Mouse (Mus musculus) left cerebral cortex, postnatal 14 days (tissue): Measurements from ENCODE around the gene Skida1. TPM values are rescaled to one million over a fixed set of nuclear protein-coding genes. Genes with fewer than 3 reads are reported as not detected.
A peak's percentile ranks its signal among the peaks of the same experiment; 100 is the strongest.

Source experiments
- DNase-seq, 2 experiments: peaks; one replicate each; pipeline ENCODE4 v3.0.0; 2021 to 2022; ENCODE audit warnings: low spot score in 2 of 2, mixed read lengths in 1 of 2
- intact Hi-C: fragments of 180-260 bp; cut with DNase I; formaldehyde crosslinking; loops from one replicate; pipeline ENCODE4 v1.15.1; 2025
- total RNA-seq, 2 experiments: library from RNA; stranded (reverse); gene quantifications; 2 replicates each; pipeline ENCODE4 v1.2.3; 2021

The Skida1 gene
- total RNA-seq, 2 experiments from 2014 or later = 7.1 to 8.1 TPM

GRCm38 (mm10) chr2:18045143-18045780 is 3.6 kb downstream of the Skida1 start:
- no peak for DNase-seq
- intact Hi-C loops = loop anchor here (5.0 to 10.0 kb wide), 2 partner anchors 620 to 632 kb away; partner anchors contain the start of gene Bmi1

- DNase-seq = no peak
- intact Hi-C loops = loop anchor here (10.0 kb wide), 1 partner anchor 617 kb away; no protein-coding TSS in a partner anchor
Observed at GRCm38 (mm10) chr2:18041199-18041885, 7.5 kb downstream of the Skida1 start.

- DNase-seq = no peak
- intact Hi-C loops = loop anchor here (10.0 kb wide), 1 partner anchor 616 kb away; no protein-coding TSS in a partner anchor
Observed at GRCm38 (mm10) chr2:18040347-18041160, 8.3 kb downstream of the Skida1 start.

- DNase-seq = no peak
Observed at GRCm38 (mm10) chr2:18039566-18040290, 9.1 kb downstream of the Skida1 start.

GRCm38 (mm10) chr2:18038895-18039371 is 9.9 kb downstream of the Skida1 start:
- intact Hi-C loops = no loop called here
- no peak for DNase-seq

More at GRCm38 (mm10) chr2:18039566-18040290, 9.1 kb downstream of the Skida1 start:
- intact Hi-C loops = loop anchor here (10.0 kb wide), 1 partner anchor 615 kb away; no protein-coding TSS in a partner anchor

GRCm38 (mm10) chr2:18038141-18038752 is 10.6 kb downstream of the Skida1 start:
- no peak for DNase-seq
- intact Hi-C loops = no loop called here

GRCm38 (mm10) chr2:18037491-18037890 is 11.4 kb downstream of the Skida1 start, which contains the start of gene A930004D18Rik:
A930004D18Rik (minus strand) TSS chr2:18037737.
- no peak for DNase-seq
- intact Hi-C loops = no loop called here

GRCm38 (mm10) chr2:18034371-18035250 is 14.2 kb downstream of the Skida1 start:
- no peak for DNase-seq
- intact Hi-C loops = no loop called here

GRCm38 (mm10) chr2:18033166-18034108 is 15.4 kb downstream of the Skida1 start:
- DNase-seq = no peak

GRCm38 (mm10) chr2:18032538-18032895 is 16.3 kb downstream of the Skida1 start:
- intact Hi-C loops = no loop called here
- no peak for DNase-seq

More at GRCm38 (mm10) chr2:18033166-18034108, 15.4 kb downstream of the Skida1 start:
- intact Hi-C loops = no loop called here

GRCm38 (mm10) chr2:18031831-18032537 is 16.9 kb downstream of the Skida1 start:
- peak; percentile 39 to 50 for DNase-seq
- intact Hi-C loops = no loop called here

GRCm38 (mm10) chr2:18031271-18031821 is 17.5 kb downstream of the Skida1 start:
- intact Hi-C loops = no loop called here
- DNase-seq = no peak

GRCm38 (mm10) chr2:18030581-18030980 is 18.3 kb downstream of the Skida1 start:
- intact Hi-C loops = no loop called here
- no peak for DNase-seq

GRCm38 (mm10) chr2:18029656-18030055 is 19.2 kb downstream of the Skida1 start:
- intact Hi-C loops = loop anchor here (5.0 to 10.0 kb wide), 6 partner anchors 33 to 663 kb away; partner anchors contain the start of gene Spag6
- DNase-seq = no peak

GRCm38 (mm10) chr2:18028140-18029021 is 20.5 kb downstream of the Skida1 start:
- intact Hi-C loops = loop anchor here (5.0 to 10.0 kb wide), 6 partner anchors 34 to 664 kb away; partner anchors contain the start of gene Spag6
- peak; percentile 75 to 78 for DNase-seq
